Mouse (Mus musculus): ENCODE results near the gene Angptl4.
"Not testable (repeated sequence)": the region's sequence is repeated elsewhere in the genome, so short reads cannot be mapped to it uniquely, and the experiment has no call there.

The Angptl4 gene

GRCm38 (mm10) chr17:33781124-33781977, at the start of gene Angptl4:
Gene Angptl4 (minus strand): TSS chr17:33781830.
- DNase-seq = peak; percentile 14

- DNase-seq = no peak
Measured at GRCm38 (mm10) chr17:33829561-33829960, 47.9 kb upstream of the Angptl4 start.

- DNase-seq = peak; percentile 77
Measured at GRCm38 (mm10) chr17:33828892-33829291, 47.3 kb upstream of the Angptl4 start.

- peak; percentile 71 for DNase-seq
Measured at GRCm38 (mm10) chr17:33826850-33827249, 45.2 kb upstream of the Angptl4 start.

GRCm38 (mm10) chr17:33825462-33825861, 43.8 kb upstream of the Angptl4 start:
- DNase-seq = no peak

- DNase-seq = not testable (repeated sequence)
Measured at GRCm38 (mm10) chr17:33824997-33825330, 43.3 kb upstream of the Angptl4 start.

- peak; percentile 97 for DNase-seq
Measured at GRCm38 (mm10) chr17:33824084-33824996, 42.7 kb upstream of the Angptl4 start, which contains the start of the genes Rps28 and Ndufa7. Gene Rps28 (minus strand): TSS chr17:33824562. Gene Ndufa7 (plus strand): TSS chr17:33824572.

GRCm38 (mm10) chr17:33823171-33823570, 41.5 kb upstream of the Angptl4 start:
- not testable (repeated sequence) for DNase-seq

GRCm38 (mm10) chr17:33822436-33822959, 40.9 kb upstream of the Angptl4 start:
- DNase-seq = no peak

GRCm38 (mm10) chr17:33817969-33818643, 36.5 kb upstream of the Angptl4 start:
- no peak for DNase-seq

- peak; percentile 96 for DNase-seq
Measured at GRCm38 (mm10) chr17:33817184-33817968, 35.7 kb upstream of the Angptl4 start.

GRCm38 (mm10) chr17:33816612-33817011, 35.0 kb upstream of the Angptl4 start:
- DNase-seq = peak; percentile 46

GRCm38 (mm10) chr17:33815399-33815798, 33.8 kb upstream of the Angptl4 start:
- DNase-seq = no peak

GRCm38 (mm10) chr17:33812990-33813389, 31.4 kb upstream of the Angptl4 start:
- DNase-seq = no peak

GRCm38 (mm10) chr17:33812475-33812874, 30.8 kb upstream of the Angptl4 start:
- DNase-seq = no peak

GRCm38 (mm10) chr17:33811142-33811516, 29.5 kb upstream of the Angptl4 start:
- no peak for DNase-seq

GRCm38 (mm10) chr17:33810334-33811141, 28.9 kb upstream of the Angptl4 start, which contains the start of gene Kank3:
Gene Kank3 (plus strand): TSS chr17:33810519.
- DNase-seq = peak; percentile 78

- no peak for DNase-seq
Measured at GRCm38 (mm10) chr17:33808192-33808591, 26.6 kb upstream of the Angptl4 start.

- DNase-seq = no peak
Measured at GRCm38 (mm10) chr17:33807181-33807888, 25.7 kb upstream of the Angptl4 start.

- DNase-seq = no peak
Measured at GRCm38 (mm10) chr17:33804745-33805144, 23.1 kb upstream of the Angptl4 start.
